Comparison of ENCODE assay signal across 9 mouse cellular contexts in the genomic region with DNA sequence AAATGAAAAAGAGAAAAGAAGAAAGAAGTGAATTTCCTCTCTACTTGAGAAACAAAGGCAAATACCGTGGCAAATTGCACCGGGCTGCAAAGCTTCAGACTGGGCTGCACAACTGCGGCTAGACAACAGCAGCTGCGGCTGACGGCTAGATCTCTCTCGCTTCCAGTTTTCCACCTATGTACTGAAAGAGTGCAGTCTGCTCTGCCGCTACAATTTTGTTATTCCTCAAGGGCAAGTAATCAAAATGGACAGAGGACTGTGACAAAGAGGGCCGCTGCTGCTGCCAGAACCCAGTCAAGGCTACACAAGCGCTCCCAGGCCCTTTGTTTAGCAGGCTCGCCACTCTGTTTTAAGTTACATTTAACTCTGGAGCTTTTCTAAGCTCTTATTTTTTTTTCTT. TPM values are rescaled to one million over a fixed set of nuclear protein-coding genes. Genes with fewer than 3 reads are reported as not detected.
DNase-seq lines count a peak whose midpoint lies in the region; ATAC-seq lines count a peak whose summit lies in the region.
"Had no signal": no experiment of that assay in that cellular context is flagged by ENCODE, and none has a peak within 500 bp of the region (broad histone marks: within the 10 kb centered on the region; RNA-seq: fewer than 3 reads in every experiment).

No protein-coding gene starts in this region.

- H3K4me2 ChIP-seq in liver, embryonic 15.5 days = no peak overlapping the region
- H3K4me2 ChIP-seq in forebrain, embryonic 12.5 days = no peak overlapping the region
- no peak overlapping the region for H3K4me2 ChIP-seq in midbrain, embryonic 13.5 days (replicated peaks)
- H3K4me2 ChIP-seq: limb, embryonic 13.5 days had no signal

- no peaks in the 10 kb centered on the region for H3K27me3 ChIP-seq in liver, embryonic 15.5 days
- H3K27me3 ChIP-seq in forebrain, embryonic 12.5 days = no peaks in the 10 kb centered on the region
- no peaks in the 10 kb centered on the region for H3K27me3 ChIP-seq in midbrain, embryonic 13.5 days
- H3K27me3 ChIP-seq: limb, embryonic 13.5 days had no signal

- no peaks in the 10 kb centered on the region for H3K9me3 ChIP-seq in liver, embryonic 15.5 days (replicated peaks)
- H3K9me3 ChIP-seq in forebrain, embryonic 12.5 days = no peaks in the 10 kb centered on the region
- no peaks in the 10 kb centered on the region for H3K9me3 ChIP-seq in midbrain, embryonic 13.5 days
- H3K9me3 ChIP-seq: limb, embryonic 13.5 days had no signal

- WGBS in liver, embryonic 15.5 days (ENCODE audit: insufficient replicate concordance) = 72% methylated on average over 10 of the region's 10 CpGs
- WGBS in forebrain, embryonic 12.5 days = 45% methylated on average over 10 of the region's 10 CpGs
- 38% methylated on average over 10 of the region's 10 CpGs for WGBS in midbrain, embryonic 13.5 days

- no peak overlapping the region for H3K9ac ChIP-seq in liver, embryonic 15.5 days
- no peak overlapping the region for H3K9ac ChIP-seq in forebrain, embryonic 12.5 days
- no peak overlapping the region for H3K9ac ChIP-seq in midbrain, embryonic 13.5 days (replicated peaks)
- H3K9ac ChIP-seq: limb, embryonic 13.5 days had no signal

- 0 out of 2 replicates have a peak overlapping the region, but pooled peaks have one; percentile 20 for H3K27ac ChIP-seq in liver, embryonic 15.5 days (replicated peaks)
- peak overlapping the region; percentile 37; the same call in 1 of the 2 replicates for H3K27ac ChIP-seq in forebrain, embryonic 12.5 days
- peak overlapping the region; percentile 70 for H3K27ac ChIP-seq in midbrain, embryonic 13.5 days
- H3K27ac ChIP-seq: limb, embryonic 13.5 days had no signal

- H3K4me1 ChIP-seq in liver, embryonic 15.5 days (replicated peaks) = peaks cover 23% of the 10 kb centered on the region; the same call in 1 of the 2 replicates
- H3K4me1 ChIP-seq in forebrain, embryonic 12.5 days = peaks cover 37% of the 10 kb centered on the region
- peaks cover 42% of the 10 kb centered on the region for H3K4me1 ChIP-seq in midbrain, embryonic 13.5 days (replicated peaks)

- ATAC-seq in liver, embryonic 15.5 days (ENCODE audit: insufficient read depth) = no peak
- ATAC-seq in forebrain, embryonic 12.5 days (ENCODE audit: low FRiP score) = no peak
- no peak; the same call in 1 of the 2 replicates for ATAC-seq in midbrain, embryonic 13.5 days
- ATAC-seq in megakaryocyte-erythroid progenitor cell, adult 5-6 weeks (replicated peaks; ENCODE audit: low FRiP score, low TSS enrichment, poor library complexity, severe bottlenecking) = no peak

- DNase-seq in adrenal gland, adult (ENCODE audit: inconsistent age in 2 of 2, low spot score in 1 of 2) = peak; percentile 70 to 87
- no peak for DNase-seq in adrenal gland, postnatal 4 days (ENCODE audit: low spot score in 2 of 2)
- DNase-seq in liver = no peak
- no peak for DNase-seq in right cerebral cortex, postnatal 36 days (ENCODE audit: low spot score in 2 of 2)

- H3K4me3 ChIP-seq in liver, embryonic 15.5 days (replicated peaks) = no peak overlapping the region
- no peak overlapping the region for H3K4me3 ChIP-seq in forebrain, embryonic 12.5 days (replicated peaks)
- no peak overlapping the region for H3K4me3 ChIP-seq in midbrain, embryonic 13.5 days (replicated peaks)
- H3K4me3 ChIP-seq: limb, embryonic 13.5 days had no signal

- H3K36me3 ChIP-seq in liver, embryonic 15.5 days (replicated peaks) = no peaks in the 10 kb centered on the region
- H3K36me3 ChIP-seq in forebrain, embryonic 12.5 days (replicated peaks) = no peaks in the 10 kb centered on the region
- no peaks in the 10 kb centered on the region for H3K36me3 ChIP-seq in midbrain, embryonic 13.5 days

RNA-seq across cellular contexts. Expression of gene Crtc3, which starts 35.6 kb away (rescaled TPM):
- total RNA-seq in adrenal gland, postnatal 4 days (2021) = 10 to 100 TPM; 36.4 to 39.8 TPM
- 4.2 TPM in 2 replicates for polyA plus RNA-seq in liver, embryonic 15.5 days (2015; fragmentation: Nextera tagmentation; extraction: Ambion mirVana)
- 12.3 and 12.6 TPM in 2 replicates for polyA plus RNA-seq in forebrain, embryonic 12.5 days (2016; fragmentation: Nextera tagmentation; extraction: Ambion mirVana)
- polyA plus RNA-seq in midbrain, embryonic 13.5 days (2015; fragmentation: Nextera tagmentation; extraction: Ambion mirVana) = 12.4 and 13.1 TPM in 2 replicates
- 29.1 and 29.3 TPM in 2 replicates for total RNA-seq in megakaryocyte-erythroid progenitor cell, adult 5-6 weeks (2014; fragmentation: Nextera tagmentation)
- total RNA-seq in megakaryocyte-erythroid progenitor cell, adult 5-6 weeks (2017) = 8.2 and 14.8 TPM in 2 replicates

Comparison
In these comparisons a context has a peak if more than half of its experiments do, and no peak if none do; other contexts are left out.
1. DNase-seq: peak in adrenal gland, adult (2 of 2); none in adrenal gland, postnatal 4 days (0 of 2), liver (single experiment) and right cerebral cortex, postnatal 36 days (0 of 2).
2. H3K27ac ChIP-seq: peak in every context shown above with its lines; median percentile 70 in midbrain, embryonic 13.5 days; 37 in forebrain, embryonic 12.5 days; 20 in liver, embryonic 15.5 days.